Mouse (Mus musculus) 3T3-L1 (cell line): Measurements from ENCODE around the gene Aldh16a1.

ENCODE experiments used
- DNase-seq: peaks from one replicate; pipeline ENCODE4 v3.0.0-alpha.2; 2015; ENCODE audit warnings: low read depth, low spot score

The Aldh16a1 gene

GRCm38 (mm10) chr7:45091001-45091990, 63.1 kb downstream of the Aldh16a1 start:
- peak; percentile 66 for DNase-seq
